Mouse (Mus musculus) neural tube, embryonic 12.5 days (tissue): ENCODE results near the gene Gm3095. TPM values are rescaled to one million over a fixed set of nuclear protein-coding genes. Genes with fewer than 3 reads are reported as not detected.
"Not testable (repeated sequence)": the region's sequence is repeated elsewhere in the genome, so short reads cannot be mapped to it uniquely, and the experiment has no call there.

Experiments
- ATAC-seq: fragments of 200-750 bp; cut with Nextera tagmentation; 2 replicates; pipeline ENCODE4 v1.8.0; 2017; ENCODE audit warnings: low read depth, mild to moderate bottlenecking, moderate TSS enrichment, moderate library complexity; ENCODE audit not compliant: low FRiP score
- H3K27ac ChIP-seq: fragments of 300-500 bp; sonication (generic); 2 replicates; pipeline ENCODE4 v1.5.1; 2016
- H3K27me3 ChIP-seq: fragments of 300-500 bp; sonication (generic); replicated peaks from 2 replicates; pipeline ENCODE4 v1.6.1; 2016; ENCODE audit warnings: mild to moderate bottlenecking
- H3K36me3 ChIP-seq: fragments of 300-500 bp; sonication (generic); 2 replicates; pipeline ENCODE4 v1.6.1; 2016; ENCODE audit warnings: mild to moderate bottlenecking
- H3K4me1 ChIP-seq: fragments of 300-500 bp; sonication (generic); 2 replicates; pipeline ENCODE4 v1.6.1; 2016
- H3K4me2 ChIP-seq: fragments of 300-500 bp; sonication (generic); replicated peaks from 2 replicates; pipeline ENCODE4 v1.6.1; 2016; ENCODE audit warnings: mild to moderate bottlenecking
- H3K4me3 ChIP-seq: fragments of 300-500 bp; sonication (generic); 2 replicates; pipeline ENCODE4 v1.5.1; 2016
- H3K9ac ChIP-seq: fragments of 300-500 bp; sonication (generic); 2 replicates; pipeline ENCODE4 v1.6.1; 2016; ENCODE audit warnings: mild to moderate bottlenecking
- H3K9me3 ChIP-seq: fragments of 300-500 bp; sonication (generic); 2 replicates; pipeline ENCODE4 v1.6.1; 2016; ENCODE audit warnings: mild to moderate bottlenecking
- WGBS: fragments of 180-500 bp; shearing (Covaris S2); methylation state at CpG from one replicate; pipeline ENCODE4 v1.1.7; 2016; 5-methylcytosine and 5-hydroxymethylcytosine counted together
- polyA plus RNA-seq: library from polyadenylated mRNA; unstranded; fragments of >200 nt; fragmentation: Nextera tagmentation; extraction: Ambion mirVana; gene quantifications from 2 replicates; pipeline ENCODE4 v1.2.1, GENCODE M21; 2016

Gm3095 gene
- polyA plus RNA-seq: 0.57 TPM in 1 of 2 replicates, not detected in the other

DNA sequence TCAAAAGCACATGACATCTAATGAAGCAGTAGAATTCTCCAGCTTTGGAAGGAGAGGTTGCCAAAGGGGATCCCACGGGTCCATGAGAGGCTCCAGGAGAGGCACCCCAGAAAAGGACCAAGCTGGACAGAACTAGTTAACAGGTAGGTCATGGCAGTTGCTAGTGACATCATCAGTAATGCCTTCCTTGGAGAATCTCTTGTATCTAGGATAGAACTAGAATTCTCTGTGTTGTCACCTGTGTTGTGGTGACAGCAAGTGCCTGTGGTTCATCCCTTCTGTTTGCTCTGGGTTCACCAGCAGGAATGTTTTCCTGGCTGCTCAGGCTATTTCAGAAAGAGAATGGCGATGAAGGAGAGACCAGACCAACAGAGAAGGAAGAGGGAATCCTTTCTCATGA is at the start of gene Gm3095:
Gene Gm3095 (plus strand): TSS at position 301 of the 400 bp plus-strand sequence.
- H3K9ac ChIP-seq, H3K4me1 ChIP-seq, H3K4me2 ChIP-seq, H3K4me3 ChIP-seq, H3K36me3 ChIP-seq, H3K9me3 ChIP-seq, H3K27me3 ChIP-seq, H3K27ac ChIP-seq, ATAC-seq: not testable (repeated sequence)
- WGBS: no CpG with 5 or more reads among the region's 2 CpGs

DNA sequence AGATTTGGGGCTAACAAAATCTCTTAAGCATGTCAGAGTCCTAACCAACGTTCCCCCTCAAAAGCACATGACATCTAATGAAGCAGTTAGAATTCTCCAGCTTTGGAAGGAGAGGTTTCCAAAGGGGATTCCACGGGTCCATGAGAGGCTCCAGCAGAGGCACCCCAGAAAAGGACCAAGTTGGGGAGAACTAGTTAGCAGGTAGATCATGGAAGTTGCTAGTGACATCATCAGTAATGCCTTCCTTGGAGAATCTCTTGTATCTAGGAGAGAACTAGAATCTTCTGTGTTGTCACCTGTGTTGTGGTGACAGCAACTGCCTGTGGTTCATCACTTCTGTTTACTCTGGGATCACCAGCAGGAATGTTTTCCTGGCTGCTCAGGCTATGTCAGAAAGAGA is 31.9 kb upstream of the Gm3095 start, which contains the start of gene Gm3029:
Gene Gm3029 (plus strand): TSS at position 301 of the 400 bp plus-strand sequence.
- not testable (repeated sequence) for H3K4me2 ChIP-seq, H3K27ac ChIP-seq, H3K27me3 ChIP-seq, H3K36me3 ChIP-seq, H3K9me3 ChIP-seq, H3K9ac ChIP-seq, H3K4me1 ChIP-seq, H3K4me3 ChIP-seq, ATAC-seq
- 56% methylated on average over 2 of the region's 2 CpGs for WGBS

DNA sequence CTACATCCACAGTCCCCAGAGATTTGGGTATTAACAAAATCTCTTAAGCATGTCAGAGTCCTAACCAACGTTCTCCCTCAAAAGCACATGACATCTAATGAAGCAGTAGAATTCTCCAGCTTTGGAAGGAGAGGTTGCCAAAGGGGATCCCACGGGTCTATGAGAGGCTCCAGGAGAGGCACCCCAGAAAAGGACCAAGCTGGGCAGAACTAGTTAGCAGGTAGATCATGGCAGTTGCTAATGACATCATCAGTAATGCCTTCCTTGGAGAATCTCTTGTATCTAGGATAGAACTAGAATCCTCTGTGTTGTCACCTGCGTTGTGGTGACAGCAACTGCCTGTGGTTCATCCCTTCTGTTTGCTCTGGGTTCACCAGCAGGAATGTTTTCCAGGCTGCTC is 34.7 kb downstream of the Gm3095 start, which contains the start of gene Gm3099:
Gene Gm3099 (plus strand): TSS at position 301 of the 400 bp plus-strand sequence.
- H3K36me3 ChIP-seq, H3K27me3 ChIP-seq, H3K4me2 ChIP-seq, ATAC-seq, H3K27ac ChIP-seq, H3K9ac ChIP-seq, H3K9me3 ChIP-seq, H3K4me3 ChIP-seq, H3K4me1 ChIP-seq: not testable (repeated sequence)
- WGBS: 86% methylated on average over 1 of the region's 3 CpGs

Other genes starting within 250 kb of the Gm3095 start
- gene Gm3002, start 153.5 kb upstream of the Gm3095 start, polyA plus RNA-seq: 0.96 and 2.1 TPM in 2 replicates
- gene Gm3033, start 117.3 kb upstream of the Gm3095 start, polyA plus RNA-seq: not detected in 2 replicates
- not detected in 2 replicates for gene Gm2916, start 79.4 kb upstream of the Gm3095 start, polyA plus RNA-seq
- gene Gm3029, start 31.8 kb upstream of the Gm3095 start, polyA plus RNA-seq: not detected in 2 replicates
- not detected in 2 replicates for gene Gm3099, start 34.8 kb downstream of the Gm3095 start, polyA plus RNA-seq
- gene Gm5796, start 60.4 kb downstream of the Gm3095 start, polyA plus RNA-seq: 0.90 and 1.1 TPM in 2 replicates
- not detected in 2 replicates for gene Gm3115, start 120.6 kb downstream of the Gm3095 start, polyA plus RNA-seq
- gene Gm8108, start 147.0 kb downstream of the Gm3095 start, polyA plus RNA-seq: 0.94 and 1.5 TPM in 2 replicates
- gene Gm3127, start 201.5 kb downstream of the Gm3095 start, polyA plus RNA-seq: not detected in 2 replicates
- gene Gm2974, start 219.0 kb downstream of the Gm3095 start, polyA plus RNA-seq: 1.8 and 2.0 TPM in 2 replicates